Mouse (Mus musculus): ENCODE data around the gene Trpc5os. TPM values are rescaled to one million over a fixed set of nuclear protein-coding genes. Genes with fewer than 3 reads are reported as not detected.
A peak's percentile ranks its signal among the peaks of the same experiment; 100 is the strongest.

Trpc5os gene
- total and polyA plus RNA-seq, 3 experiments = not detected

DNA sequence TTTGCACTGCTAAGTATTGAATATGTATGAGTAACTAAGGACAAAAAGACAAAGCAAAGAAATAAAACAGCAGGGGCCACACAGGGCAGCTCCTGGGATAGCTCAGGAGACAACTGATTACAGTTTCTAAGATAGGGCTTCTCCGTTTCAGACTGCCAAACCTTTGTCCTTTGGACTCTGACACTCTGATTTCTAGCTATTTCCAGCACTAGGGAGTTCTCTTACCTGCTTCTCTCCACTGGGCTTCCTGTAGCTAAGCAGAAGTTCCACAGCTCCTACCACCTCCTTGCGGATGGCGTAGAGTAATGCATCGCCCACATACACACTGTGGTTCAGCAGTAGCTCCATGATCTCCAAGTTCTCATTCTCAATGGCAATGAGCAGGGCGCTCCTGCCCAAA lies 66.9 kb downstream of the Trpc5os start:
- H3K4me3 ChIP-seq (ENCODE audit: control insufficient read depth in 1 of 2, insufficient read depth in 1 of 2, low read depth in 2 of 2, low read length in 2 of 2) = no peak overlapping the region
- no peaks in the 10 kb centered on the region for H3K36me3 ChIP-seq (ENCODE audit: control insufficient read depth in 1 of 2, insufficient read depth in 2 of 2, low read length in 2 of 2)
- H3K79me2 ChIP-seq (ENCODE audit: control insufficient read depth, insufficient read depth, low read length, poor library complexity) = no peaks in the 10 kb centered on the region
- H3K9ac ChIP-seq (ENCODE audit: control insufficient read depth, low read depth, low read length, poor library complexity, severe bottlenecking) = no peak overlapping the region
- no peaks in the 10 kb centered on the region for H3K4me1 ChIP-seq (ENCODE audit: control insufficient read depth in 1 of 2, insufficient read depth in 2 of 2, low read length in 2 of 2)
- no peaks in the 10 kb centered on the region for H3K9me3 ChIP-seq (replicated peaks; ENCODE audit: insufficient read depth, low read length)
- TF ChIP-seq TBP (IDR thresholded peaks at IDR 0.05; ENCODE audit: low read depth, low read length) (no peak), ZKSCAN1 (IDR thresholded peaks at IDR 0.05; ENCODE audit: low read depth, low read length) (no peak), MAZ (IDR thresholded peaks at IDR 0.05; ENCODE audit: low read depth, low read length) (no peak), ZNF384 (IDR thresholded peaks at IDR 0.05; ENCODE audit: low read depth, low read length) (no peak), MXI1 (IDR thresholded peaks at IDR 0.05; ENCODE audit: low read depth, low read length) (no peak), MYC (IDR thresholded peaks at IDR 0.05; ENCODE audit: low read depth, low read length) (no peak), KAT2A (conservative IDR thresholded peaks at IDR 0.05; ENCODE audit: low read depth, low read length) (no peak), GATA1 (IDR thresholded peaks at IDR 0.05; ENCODE audit: low read depth, low read length) (no peak), MEF2A (IDR thresholded peaks at IDR 0.05; ENCODE audit: extremely low read depth, insufficient replicate concordance, low read depth, low read length, poor library complexity, severe bottlenecking) (no peak), E2F4 (IDR thresholded peaks at IDR 0.05; ENCODE audit: borderline replicate concordance, low read depth, low read length) (no peak), CHD2 (IDR thresholded peaks at IDR 0.05; ENCODE audit: low read length) (no peak), USF2 (IDR thresholded peaks at IDR 0.05; ENCODE audit: borderline replicate concordance in 1 of 2, insufficient read depth in 1 of 2, low read depth in 1 of 2, low read length in 2 of 2) (no peak), GABPA (IDR thresholded peaks at IDR 0.05; ENCODE audit: low read depth, low read length) (no peak), NELFE (IDR thresholded peaks at IDR 0.05; ENCODE audit: low read depth, low read length) (no peak), MAX (IDR thresholded peaks at IDR 0.05; ENCODE audit: low read length) (no peak)
- no peak for DNase-seq (ENCODE audit: low read depth, low spot score)
- H3K27ac ChIP-seq (ENCODE audit: control insufficient read depth, low read depth, low read length) = no peak overlapping the region
- H3K27me3 ChIP-seq (ENCODE audit: control insufficient read depth in 1 of 2, insufficient read depth in 2 of 2, low read length in 2 of 2) = no peaks in the 10 kb centered on the region

- DNase-seq (ENCODE audit: low read depth, low spot score) = peak; percentile 28
- no peaks in the 10 kb centered on the region for H3K79me2 ChIP-seq (ENCODE audit: control insufficient read depth, insufficient read depth, low read length, poor library complexity)
- no peak overlapping the region for H3K9ac ChIP-seq (ENCODE audit: control insufficient read depth, low read depth, low read length, poor library complexity, severe bottlenecking)
- TF ChIP-seq GABPA (IDR thresholded peaks at IDR 0.05; ENCODE audit: low read depth, low read length) = no peak
- no peak for TF ChIP-seq SIN3A (IDR thresholded peaks at IDR 0.05; ENCODE audit: low read length)
- TF ChIP-seq EP300 (IDR thresholded peaks at IDR 0.05; ENCODE audit: low read depth in 1 of 2, low read length in 2 of 2) = no peak
- TF ChIP-seq TAL1 (IDR thresholded peaks at IDR 0.05; ENCODE audit: low read length) = no peak
- TF ChIP-seq USF2 (IDR thresholded peaks at IDR 0.05; ENCODE audit: borderline replicate concordance in 1 of 2, insufficient read depth in 1 of 2, low read depth in 1 of 2, low read length in 2 of 2) = no peak
- TF ChIP-seq POLR2A (IDR thresholded peaks at IDR 0.05; ENCODE audit: control insufficient read depth in 1 of 2, insufficient read depth in 1 of 2, low read depth in 1 of 2, low read length in 2 of 2, poor library complexity in 1 of 2) = no peak
- TF ChIP-seq GATA1 (IDR thresholded peaks at IDR 0.05; ENCODE audit: low read depth, low read length) = no peak
- no peak for TF ChIP-seq RCOR1 (IDR thresholded peaks at IDR 0.05; ENCODE audit: low read depth, low read length)
- TF ChIP-seq POLR2AphosphoS5 (IDR thresholded peaks at IDR 0.05; ENCODE audit: borderline replicate concordance, low read depth, low read length) = no peak
- TF ChIP-seq NELFE (IDR thresholded peaks at IDR 0.05; ENCODE audit: low read depth, low read length) = no peak
- TF ChIP-seq ZKSCAN1 (IDR thresholded peaks at IDR 0.05; ENCODE audit: low read depth, low read length) = no peak
- TF ChIP-seq JUND (IDR thresholded peaks at IDR 0.05; ENCODE audit: low read depth, low read length) = no peak
- no peak for TF ChIP-seq BHLHE40 (IDR thresholded peaks at IDR 0.05; ENCODE audit: borderline replicate concordance, low read depth, low read length)
- TF ChIP-seq USF1 (IDR thresholded peaks at IDR 0.05; ENCODE audit: low read depth, low read length) = no peak
- no peak for TF ChIP-seq MEF2A (IDR thresholded peaks at IDR 0.05; ENCODE audit: extremely low read depth, insufficient replicate concordance, low read depth, low read length, poor library complexity, severe bottlenecking)
- no peak for TF ChIP-seq CHD2 (IDR thresholded peaks at IDR 0.05; ENCODE audit: low read length)
- no peak overlapping the region for H3K27ac ChIP-seq (ENCODE audit: control insufficient read depth, low read depth, low read length)
- no peaks in the 10 kb centered on the region for H3K9me3 ChIP-seq (replicated peaks; ENCODE audit: insufficient read depth, low read length)
- H3K36me3 ChIP-seq (ENCODE audit: control insufficient read depth in 1 of 2, insufficient read depth in 2 of 2, low read length in 2 of 2) = no peaks in the 10 kb centered on the region
- no peaks in the 10 kb centered on the region for H3K27me3 ChIP-seq (ENCODE audit: control insufficient read depth in 1 of 2, insufficient read depth in 2 of 2, low read length in 2 of 2)
- H3K4me1 ChIP-seq (ENCODE audit: control insufficient read depth in 1 of 2, insufficient read depth in 2 of 2, low read length in 2 of 2) = no peaks in the 10 kb centered on the region
- no peak overlapping the region for H3K4me3 ChIP-seq (ENCODE audit: control insufficient read depth in 1 of 2, insufficient read depth in 1 of 2, low read depth in 2 of 2, low read length in 2 of 2)
Measured at GRCm38 (mm10) chrX:144526042-144526441, 69.7 kb downstream of the Trpc5os start.
